Mouse (Mus musculus): ENCODE measurements around the gene Chst11.

DNA sequence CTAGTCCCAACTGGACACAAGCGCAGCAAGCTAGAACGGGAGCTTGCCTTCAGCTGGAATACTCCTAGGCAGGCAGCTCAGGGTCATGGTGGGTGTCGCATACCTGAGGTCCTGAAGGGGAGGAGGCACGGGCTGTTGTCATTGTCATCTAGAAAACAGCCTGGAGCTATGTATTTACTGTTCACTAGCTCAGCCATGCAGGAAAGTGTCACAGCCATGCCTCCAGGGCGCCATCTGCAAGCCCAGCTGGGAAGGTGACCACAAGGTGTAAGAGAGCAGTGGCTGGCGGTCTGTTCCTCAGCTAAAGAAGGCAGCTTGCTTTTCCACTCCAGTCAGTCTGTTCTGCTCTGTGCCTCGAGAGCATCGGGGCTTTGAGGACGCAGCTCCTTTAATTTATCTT lies 141.1 kb downstream of the Chst11 start:
- TF ChIP-seq POLR2A (IDR thresholded peaks at IDR 0.05; ENCODE audit: borderline replicate concordance, extremely low read depth, insufficient read depth, insufficient read length, poor library complexity, severe bottlenecking) (no peak), CTCF (IDR thresholded peaks at IDR 0.05; ENCODE audit: borderline replicate concordance, extremely low read depth, insufficient read depth, insufficient read length) (no peak)
